Mouse (Mus musculus): ENCODE results near the gene Rnf183. TPM values are rescaled to one million over a fixed set of nuclear protein-coding genes. Genes with fewer than 3 reads are reported as not detected.

Gene Rnf183
- polyA plus RNA-seq, 1 experiment: 0.84 TPM

DNA sequence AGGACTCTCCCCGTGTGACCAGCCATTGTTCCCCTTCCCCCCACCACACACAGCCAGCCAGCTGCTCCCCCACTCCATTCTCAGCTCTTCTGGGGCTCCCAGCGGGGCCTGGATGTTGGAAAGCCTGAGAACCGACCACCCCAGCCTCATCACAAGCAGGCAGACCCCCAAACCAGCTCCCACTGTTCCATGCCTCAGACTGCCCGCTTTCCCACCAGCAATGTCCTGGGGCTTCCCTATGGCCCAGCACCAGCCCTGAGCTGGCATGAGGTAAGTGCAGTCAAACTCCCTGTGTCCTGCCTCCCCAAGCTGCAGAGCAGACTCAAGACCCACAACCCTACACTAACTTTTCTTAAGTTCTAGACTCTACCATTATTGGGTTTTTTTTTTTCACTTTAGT is 28.9 kb downstream of the Rnf183 start:
- H3K4me3 ChIP-seq (ENCODE audit: insufficient read depth, poor library complexity, severe bottlenecking): no peak overlapping the region
- H3K79me3 ChIP-seq (ENCODE audit: low read depth): peaks cover 49% of the 10 kb centered on the region
- peaks cover 31% of the 10 kb centered on the region for H3K36me3 ChIP-seq (ENCODE audit: control insufficient read depth, insufficient read depth)
- TF ChIP-seq CTCF (IDR thresholded peaks at IDR 0.05; ENCODE audit: control insufficient read depth, insufficient read depth, insufficient read length) (no peak), MYOD1 (IDR thresholded peaks at IDR 0.05; ENCODE audit: control insufficient read depth, insufficient read length, low read depth) (no peak), CEBPB (IDR thresholded peaks at IDR 0.05; ENCODE audit: low read depth) (no peak), MAX (IDR thresholded peaks at IDR 0.05) (no peak), MYOG (IDR thresholded peaks at IDR 0.05; ENCODE audit: control insufficient read depth, extremely low read depth, insufficient read length) (no peak), FOSL1 (IDR thresholded peaks at IDR 0.05; ENCODE audit: insufficient read depth, low read length, poor library complexity, severe bottlenecking) (no peak), USF1 (IDR thresholded peaks at IDR 0.05; ENCODE audit: low read depth) (no peak)
- H3K27me3 ChIP-seq (ENCODE audit: control insufficient read depth, insufficient read depth, insufficient read length): no peaks in the 10 kb centered on the region
- H3K79me2 ChIP-seq (ENCODE audit: control insufficient read depth, insufficient read depth): peaks cover 63% of the 10 kb centered on the region
- no peak overlapping the region for H3ac ChIP-seq (ENCODE audit: control insufficient read depth, insufficient read length, low read depth)

GRCm38 (mm10) chr4:62398956-62399355 is 36.1 kb downstream of the Rnf183 start:
- TF ChIP-seq CEBPB (IDR thresholded peaks at IDR 0.05; ENCODE audit: low read depth) (no peak), MYOD1 (IDR thresholded peaks at IDR 0.05; ENCODE audit: control insufficient read depth, insufficient read length, low read depth) (no peak), FOSL1 (IDR thresholded peaks at IDR 0.05; ENCODE audit: insufficient read depth, low read length, poor library complexity, severe bottlenecking) (no peak), USF1 (IDR thresholded peaks at IDR 0.05; ENCODE audit: low read depth) (no peak), MYOG (IDR thresholded peaks at IDR 0.05; ENCODE audit: control insufficient read depth, extremely low read depth, insufficient read length) (no peak), MAX (IDR thresholded peaks at IDR 0.05) (no peak), CTCF (IDR thresholded peaks at IDR 0.05; ENCODE audit: control insufficient read depth, insufficient read depth, insufficient read length) (no peak)
- Histone ChIP-seq H3K36me3 (ENCODE audit: control insufficient read depth, insufficient read depth) (peaks cover 76% of the 10 kb centered on the region), H3ac (ENCODE audit: control insufficient read depth, insufficient read length, low read depth) (no peak overlapping the region), H3K79me2 (ENCODE audit: control insufficient read depth, insufficient read depth) (peaks cover 37% of the 10 kb centered on the region), H3K27me3 (ENCODE audit: control insufficient read depth, insufficient read depth, insufficient read length) (no peaks in the 10 kb centered on the region), H3K79me3 (ENCODE audit: low read depth) (peaks cover 22% of the 10 kb centered on the region), H3K4me3 (ENCODE audit: insufficient read depth, poor library complexity, severe bottlenecking) (no peak overlapping the region)

- peaks cover 14% of the 10 kb centered on the region for H3K79me3 ChIP-seq (ENCODE audit: low read depth)
- peaks cover 25% of the 10 kb centered on the region for H3K79me2 ChIP-seq (ENCODE audit: control insufficient read depth, insufficient read depth)
- H3K36me3 ChIP-seq (ENCODE audit: control insufficient read depth, insufficient read depth): peaks cover 77% of the 10 kb centered on the region
- TF ChIP-seq FOSL1 (IDR thresholded peaks at IDR 0.05; ENCODE audit: insufficient read depth, low read length, poor library complexity, severe bottlenecking) (no peak), MAX (IDR thresholded peaks at IDR 0.05) (no peak), USF1 (IDR thresholded peaks at IDR 0.05; ENCODE audit: low read depth) (no peak), CTCF (IDR thresholded peaks at IDR 0.05; ENCODE audit: control insufficient read depth, insufficient read depth, insufficient read length) (no peak), MYOD1 (IDR thresholded peaks at IDR 0.05; ENCODE audit: control insufficient read depth, insufficient read length, low read depth) (no peak), MYOG (IDR thresholded peaks at IDR 0.05; ENCODE audit: control insufficient read depth, extremely low read depth, insufficient read length) (no peak), CEBPB (IDR thresholded peaks at IDR 0.05; ENCODE audit: low read depth) (no peak)
- H3ac ChIP-seq (ENCODE audit: control insufficient read depth, insufficient read length, low read depth): no peak overlapping the region
- no peaks in the 10 kb centered on the region for H3K27me3 ChIP-seq (ENCODE audit: control insufficient read depth, insufficient read depth, insufficient read length)
- no peak overlapping the region for H3K4me3 ChIP-seq (ENCODE audit: insufficient read depth, poor library complexity, severe bottlenecking)
Measured at GRCm38 (mm10) chr4:62397616-62398365, 37.3 kb downstream of the Rnf183 start.

- TF ChIP-seq MYOD1 (IDR thresholded peaks at IDR 0.05; ENCODE audit: control insufficient read depth, insufficient read length, low read depth) (no peak), FOSL1 (IDR thresholded peaks at IDR 0.05; ENCODE audit: insufficient read depth, low read length, poor library complexity, severe bottlenecking) (no peak), USF1 (IDR thresholded peaks at IDR 0.05; ENCODE audit: low read depth) (no peak), MYOG (IDR thresholded peaks at IDR 0.05; ENCODE audit: control insufficient read depth, extremely low read depth, insufficient read length) (no peak), CEBPB (IDR thresholded peaks at IDR 0.05; ENCODE audit: low read depth) (no peak), MAX (IDR thresholded peaks at IDR 0.05) (no peak), CTCF (IDR thresholded peaks at IDR 0.05; ENCODE audit: control insufficient read depth, insufficient read depth, insufficient read length) (no peak)
- no peak overlapping the region for H3K4me3 ChIP-seq (ENCODE audit: insufficient read depth, poor library complexity, severe bottlenecking)
- H3K27me3 ChIP-seq (ENCODE audit: control insufficient read depth, insufficient read depth, insufficient read length): no peaks in the 10 kb centered on the region
- H3K36me3 ChIP-seq (ENCODE audit: control insufficient read depth, insufficient read depth): peaks cover 69% of the 10 kb centered on the region
- peaks cover 22% of the 10 kb centered on the region for H3K79me2 ChIP-seq (ENCODE audit: control insufficient read depth, insufficient read depth)
- no peak overlapping the region for H3ac ChIP-seq (ENCODE audit: control insufficient read depth, insufficient read length, low read depth)
- peaks cover 12% of the 10 kb centered on the region for H3K79me3 ChIP-seq (ENCODE audit: low read depth)
Measured at GRCm38 (mm10) chr4:62395806-62396205, 39.2 kb downstream of the Rnf183 start.

GRCm38 (mm10) chr4:62393459-62393858 is 41.6 kb downstream of the Rnf183 start:
- no peak for TF ChIP-seq FOSL1 (IDR thresholded peaks at IDR 0.05; ENCODE audit: insufficient read depth, low read length, poor library complexity, severe bottlenecking)
- TF ChIP-seq USF1 (IDR thresholded peaks at IDR 0.05; ENCODE audit: low read depth): no peak
- no peak for TF ChIP-seq CEBPB (IDR thresholded peaks at IDR 0.05; ENCODE audit: low read depth)
- TF ChIP-seq CTCF (IDR thresholded peaks at IDR 0.05; ENCODE audit: control insufficient read depth, insufficient read depth, insufficient read length): no peak
- TF ChIP-seq MYOD1 (IDR thresholded peaks at IDR 0.05; ENCODE audit: control insufficient read depth, insufficient read length, low read depth): no peak
- no peak for TF ChIP-seq MYOG (IDR thresholded peaks at IDR 0.05; ENCODE audit: control insufficient read depth, extremely low read depth, insufficient read length)
- no peak for TF ChIP-seq MAX (IDR thresholded peaks at IDR 0.05)
- peaks cover 22% of the 10 kb centered on the region for H3K79me2 ChIP-seq (ENCODE audit: control insufficient read depth, insufficient read depth)
- peaks cover 8% of the 10 kb centered on the region for H3K79me3 ChIP-seq (ENCODE audit: low read depth)
- H3K27me3 ChIP-seq (ENCODE audit: control insufficient read depth, insufficient read depth, insufficient read length): no peaks in the 10 kb centered on the region
- H3ac ChIP-seq (ENCODE audit: control insufficient read depth, insufficient read length, low read depth): no peak overlapping the region
- H3K36me3 ChIP-seq (ENCODE audit: control insufficient read depth, insufficient read depth): peaks cover 53% of the 10 kb centered on the region
- H3K4me3 ChIP-seq (ENCODE audit: insufficient read depth, poor library complexity, severe bottlenecking): no peak overlapping the region

All from C2C12 (cell line).